Mouse (Mus musculus): Measurements from ENCODE around the gene Clstn3.

- no peak for TF ChIP-seq CTCF (IDR thresholded peaks at IDR 0.05; ENCODE audit: low read depth)
- no peak for TF ChIP-seq EP300 (IDR thresholded peaks at IDR 0.05; ENCODE audit: low read depth)
Measured at GRCm38 (mm10) chr6:124499914-124500566, 35.4 kb upstream of the Clstn3 start.

Data from liver, postnatal 0 days (tissue).